Mouse (Mus musculus) G1E-ER4 (cell line): Measurements from ENCODE around the gene Hyal3. TPM values are rescaled to one million over a fixed set of nuclear protein-coding genes. Genes with fewer than 3 reads are reported as not detected.

Experiments
- GATA1 ChIP-seq: IDR thresholded peaks from one replicate; pipeline ENCODE4 v1.8.0; 2012; ENCODE audit warnings: low read length, inconsistent platforms
- polyA plus RNA-seq: library from polyadenylated mRNA; stranded (reverse); fragments of >175 nt; gene quantifications from 2 replicates; pipeline ENCODE4 v1.2.3, GENCODE M21; 2012

Hyal3 gene
- polyA plus RNA-seq, 1 experiment: 0.06 TPM

DNA sequence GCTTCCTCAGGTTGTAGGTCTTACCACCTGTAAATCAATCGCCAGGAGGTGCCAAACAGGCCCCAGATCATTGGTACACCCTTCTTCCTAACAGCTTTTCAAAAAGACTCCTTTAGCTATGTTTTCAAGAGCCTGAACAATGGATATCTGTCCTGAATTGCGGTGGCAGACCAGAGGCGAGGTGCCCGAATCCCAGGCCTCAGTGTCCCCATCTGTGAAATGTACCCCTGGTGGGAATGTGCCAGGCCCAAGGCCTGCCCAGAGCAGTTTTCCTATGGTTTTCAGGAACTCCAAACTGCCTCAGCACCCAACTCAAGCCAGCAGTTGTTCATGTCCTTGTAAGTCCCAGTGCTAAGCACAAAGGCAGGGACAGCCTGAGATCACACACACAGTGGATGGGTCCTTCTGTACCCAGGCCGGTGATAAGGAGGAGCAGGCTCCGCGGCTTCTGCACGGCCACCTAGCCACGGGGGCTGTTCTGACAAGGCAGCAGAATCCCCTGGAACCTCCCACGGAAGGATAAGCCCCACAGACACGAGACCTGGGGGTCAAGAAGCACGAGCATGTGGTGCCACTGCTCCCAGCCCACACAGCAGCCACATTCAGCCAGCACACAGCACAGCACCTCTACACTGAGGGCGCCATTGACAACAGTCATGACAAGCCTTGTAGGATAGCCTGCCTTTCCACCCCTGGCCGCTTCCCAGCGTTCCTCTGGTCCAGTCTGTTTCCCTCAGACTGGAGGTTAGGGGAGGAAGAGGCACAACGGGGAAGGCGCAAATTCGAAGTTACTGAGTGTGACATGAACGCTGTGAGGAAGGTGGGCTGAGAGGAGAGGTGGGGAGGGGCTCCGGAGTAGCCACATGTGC is 47.0 kb downstream of the Hyal3 start:
- TF ChIP-seq GATA1: no peak

GRCm38 (mm10) chr9:107628721-107629410 is 48.2 kb downstream of the Hyal3 start:
- no peak for TF ChIP-seq GATA1

- TF ChIP-seq GATA1: no peak
Measured at GRCm38 (mm10) chr9:107629411-107629730, 48.8 kb downstream of the Hyal3 start.

GRCm38 (mm10) chr9:107629901-107630425 is 49.3 kb downstream of the Hyal3 start:
- no peak for TF ChIP-seq GATA1

DNA sequence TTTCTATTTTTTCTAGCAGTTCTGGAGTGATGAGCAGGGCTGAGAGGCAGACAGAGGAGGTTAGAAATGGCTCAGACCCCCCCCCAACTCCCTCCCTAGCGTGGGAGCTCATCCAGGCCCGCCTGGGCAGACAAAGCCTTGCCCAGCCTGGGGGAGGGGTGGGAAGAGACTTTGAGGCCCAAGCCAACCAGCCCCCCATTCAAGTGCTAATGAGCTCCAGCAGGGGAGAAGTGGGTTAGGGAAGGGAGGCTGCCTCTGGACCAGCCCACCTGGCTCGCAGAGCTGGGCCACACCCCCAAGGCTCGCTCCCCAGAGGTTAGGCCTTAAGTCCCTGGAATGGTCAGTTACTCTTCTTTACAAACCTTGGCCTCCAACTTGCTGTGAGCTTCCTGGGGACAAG is 50.0 kb downstream of the Hyal3 start:
- TF ChIP-seq GATA1: no peak

- TF ChIP-seq GATA1: no peak
Measured at GRCm38 (mm10) chr9:107631311-107631826, 50.8 kb downstream of the Hyal3 start.

DNA sequence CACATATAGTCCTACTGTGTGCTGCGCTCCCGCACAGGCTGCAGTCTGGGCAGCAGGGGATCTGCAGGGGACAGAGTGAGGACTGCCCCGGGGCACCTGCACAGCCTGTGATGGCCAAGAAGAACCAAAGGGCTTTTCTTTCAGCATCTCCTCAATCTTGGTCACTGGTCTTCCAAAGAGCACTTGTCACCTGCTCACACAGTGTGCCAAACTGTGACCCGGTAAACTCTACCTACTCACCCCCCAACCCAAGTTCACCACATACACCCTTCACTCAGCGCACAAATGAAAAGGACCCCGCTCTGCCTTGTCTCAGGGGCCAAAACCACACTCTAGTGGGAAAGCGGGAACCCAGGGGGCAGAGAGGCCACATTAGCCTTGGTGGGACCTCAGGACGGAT is 51.2 kb downstream of the Hyal3 start:
- no peak for TF ChIP-seq GATA1

DNA sequence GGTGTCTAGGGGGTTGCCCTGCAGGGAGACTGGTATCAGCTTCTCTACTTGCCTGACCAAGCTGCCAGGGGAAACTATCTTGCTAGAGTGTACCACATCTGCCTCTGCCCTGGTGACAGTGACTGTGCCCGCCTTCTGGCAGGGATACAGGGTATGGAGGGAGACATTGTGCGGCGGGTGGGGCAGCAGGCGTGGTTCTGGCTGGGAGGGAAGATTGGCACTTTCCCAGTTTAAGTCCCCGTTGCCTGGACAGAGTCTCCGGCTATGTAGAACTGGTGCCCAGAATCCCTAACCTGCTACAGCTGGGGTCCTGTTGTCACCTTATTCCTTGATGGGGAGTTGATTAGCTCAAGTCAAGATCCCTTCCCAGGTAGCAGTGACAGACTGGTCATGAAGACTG is 51.9 kb downstream of the Hyal3 start:
- TF ChIP-seq GATA1: no peak

GRCm38 (mm10) chr9:107633091-107633660 is 52.6 kb downstream of the Hyal3 start:
- no peak for TF ChIP-seq GATA1

DNA sequence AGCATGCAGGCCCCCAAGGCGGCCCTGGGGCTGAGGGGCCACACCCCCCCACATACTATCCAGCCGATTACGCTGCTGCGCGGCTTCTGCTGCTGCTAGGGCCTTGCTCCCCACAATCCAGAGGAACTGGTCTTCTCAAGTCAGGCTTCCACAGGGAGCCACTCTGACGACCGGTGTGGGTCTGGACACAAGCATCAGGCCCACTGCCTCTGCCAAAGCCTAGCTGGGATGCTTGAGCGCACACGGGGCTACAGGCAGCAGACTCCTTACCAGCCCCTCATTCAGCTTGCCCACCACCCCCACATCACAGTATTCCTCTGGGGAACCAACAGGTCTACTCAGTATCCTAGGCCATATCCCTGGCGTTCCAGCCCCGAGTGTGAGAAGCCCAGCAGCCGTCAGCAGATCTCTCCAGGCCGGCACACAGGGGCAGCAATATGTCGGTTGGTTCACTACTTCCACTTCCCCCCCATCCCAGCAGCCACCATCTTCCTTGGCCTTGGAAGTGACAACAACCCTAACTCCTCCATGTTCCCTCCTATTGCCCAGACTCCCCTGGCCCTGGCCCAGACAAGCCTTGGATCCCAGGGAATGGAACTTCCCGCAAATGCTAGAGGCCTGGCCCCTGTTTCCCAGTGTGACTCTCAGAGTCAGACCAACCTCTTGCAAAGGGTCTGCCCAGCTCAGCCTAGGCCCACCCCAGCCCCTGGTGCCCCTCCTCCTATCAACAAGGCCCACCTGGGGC is 53.2 kb downstream of the Hyal3 start:
- no peak for TF ChIP-seq GATA1

GRCm38 (mm10) chr9:107634406-107635278 is 54.0 kb downstream of the Hyal3 start:
- no peak for TF ChIP-seq GATA1

GRCm38 (mm10) chr9:107635279-107636028 is 54.8 kb downstream of the Hyal3 start, which contains the start of gene Gnai2:
TSS of gene Gnai2 (minus strand) at chr9:107635367.
- TF ChIP-seq GATA1: no peak

Other genes starting within 250 kb of the Hyal3 start
- gene Hemk1, start 242.5 kb upstream of the Hyal3 start, polyA plus RNA-seq: 9.0 and 15.2 TPM in 2 replicates
- 0.14 and 0.16 TPM in 2 replicates for gene 6430571L13Rik, start 240.2 kb upstream of the Hyal3 start, polyA plus RNA-seq
- gene Cacna2d2, start 181.2 kb upstream of the Hyal3 start, polyA plus RNA-seq: not detected in 2 replicates
- 35.6 and 43.9 TPM in 2 replicates for gene Tmem115, start 46.9 kb upstream of the Hyal3 start, polyA plus RNA-seq
- 11.6 and 11.7 TPM in 2 replicates for gene Cyb561d2, start 38.6 kb upstream of the Hyal3 start, polyA plus RNA-seq
- 0.68 and 0.92 TPM in 2 replicates for gene Nprl2, start 38.6 kb upstream of the Hyal3 start, polyA plus RNA-seq
- gene Zmynd10, start 33.5 kb upstream of the Hyal3 start, polyA plus RNA-seq: 0.28 and 0.44 TPM in 2 replicates
- 10.7 and 15.9 TPM in 2 replicates for gene Rassf1, start 29.3 kb upstream of the Hyal3 start, polyA plus RNA-seq
- 27.3 and 31.3 TPM in 2 replicates for gene Tusc2, start 17.6 kb upstream of the Hyal3 start, polyA plus RNA-seq
- gene Hyal2, start 12.9 kb upstream of the Hyal3 start, polyA plus RNA-seq: 22.8 and 27.1 TPM in 2 replicates
- 1.3 and 1.4 TPM in 2 replicates for gene Hyal1, start 3.9 kb upstream of the Hyal3 start, polyA plus RNA-seq
- 35.5 and 40.9 TPM in 2 replicates for gene Naa80, start 1.9 kb upstream of the Hyal3 start, polyA plus RNA-seq
- gene Ifrd2, start 6.8 kb downstream of the Hyal3 start, polyA plus RNA-seq: 131 and 135 TPM in 2 replicates
- not detected in 2 replicates for gene Sema3b, start 28.4 kb downstream of the Hyal3 start, polyA plus RNA-seq
- gene Gnai2, start 54.5 kb downstream of the Hyal3 start, polyA plus RNA-seq: 427 and 551 TPM in 2 replicates
- not detected in 2 replicates for gene Slc38a3, start 88.7 kb downstream of the Hyal3 start, polyA plus RNA-seq
- gene Gnat1, start 98.9 kb downstream of the Hyal3 start, polyA plus RNA-seq: not detected in 2 replicates
- 0.02 and 0.05 TPM in 2 replicates for gene Sema3f, start 129.7 kb downstream of the Hyal3 start, polyA plus RNA-seq
- 16.1 and 25.4 TPM in 2 replicates for gene Rbm5, start 190.2 kb downstream of the Hyal3 start, polyA plus RNA-seq